Mouse (Mus musculus): ENCODE measurements around the gene Rgcc. TPM values are rescaled to one million over a fixed set of nuclear protein-coding genes. Genes with fewer than 3 reads are reported as not detected.

Rgcc gene
- polyA plus RNA-seq, 1 experiment from 2014 or later: 28.6 TPM

DNA sequence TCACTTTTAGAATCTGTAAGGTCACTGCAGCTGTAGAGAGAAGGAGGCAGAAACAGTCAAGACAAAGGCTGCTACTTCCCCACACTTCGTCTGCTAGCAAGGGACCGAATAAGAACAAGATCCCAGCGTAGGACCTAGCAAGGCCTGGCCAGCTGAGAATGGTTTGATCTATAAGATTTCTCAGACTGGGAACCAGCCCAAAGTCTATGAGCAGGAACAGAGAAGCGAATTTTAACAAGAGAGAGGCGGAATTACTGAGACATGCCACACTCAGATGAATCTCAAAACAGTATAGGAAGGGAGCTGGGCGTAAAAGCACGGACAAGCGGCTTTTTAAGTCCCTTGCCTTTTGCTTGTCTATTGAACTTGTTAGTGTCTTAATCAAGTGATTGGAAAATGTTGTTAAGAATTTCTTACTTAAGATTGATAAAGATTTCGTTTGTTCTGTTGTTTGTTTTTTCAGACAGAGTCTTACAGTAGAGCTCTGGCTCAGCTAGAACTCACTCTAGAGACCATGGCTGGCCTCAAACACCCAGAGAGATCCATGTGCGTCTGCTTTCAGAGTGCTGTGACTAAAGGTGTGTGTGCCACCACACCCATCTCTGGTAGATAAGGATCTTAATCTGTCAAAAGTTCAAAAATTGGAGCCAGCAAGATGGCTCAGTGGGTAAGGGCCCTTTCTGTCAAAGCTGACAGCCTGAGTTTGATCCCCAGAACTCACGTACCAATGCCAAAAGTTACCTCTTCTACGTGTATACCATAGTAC lies 13.0 kb upstream of the Rgcc start:
- WGBS: 84% methylated on average over 12 of the region's 12 CpGs
- no peak overlapping the region for H3K4me3 ChIP-seq (replicated peaks)
- no peaks in the 10 kb centered on the region for H3K27me3 ChIP-seq
- no peak for ATAC-seq (ENCODE audit: insufficient number of reproducible peaks, insufficient read depth, low FRiP score, low TSS enrichment, low read depth)
- no peak overlapping the region for H3K27ac ChIP-seq
- H3K9ac ChIP-seq (replicated peaks): no peak overlapping the region
- H3K4me2 ChIP-seq: no peak overlapping the region
- H3K4me1 ChIP-seq (replicated peaks): peaks cover 18% of the 10 kb centered on the region; the same call in 1 of the 2 replicates
- no peaks in the 10 kb centered on the region for H3K9me3 ChIP-seq
- no peaks in the 10 kb centered on the region for H3K36me3 ChIP-seq

DNA sequence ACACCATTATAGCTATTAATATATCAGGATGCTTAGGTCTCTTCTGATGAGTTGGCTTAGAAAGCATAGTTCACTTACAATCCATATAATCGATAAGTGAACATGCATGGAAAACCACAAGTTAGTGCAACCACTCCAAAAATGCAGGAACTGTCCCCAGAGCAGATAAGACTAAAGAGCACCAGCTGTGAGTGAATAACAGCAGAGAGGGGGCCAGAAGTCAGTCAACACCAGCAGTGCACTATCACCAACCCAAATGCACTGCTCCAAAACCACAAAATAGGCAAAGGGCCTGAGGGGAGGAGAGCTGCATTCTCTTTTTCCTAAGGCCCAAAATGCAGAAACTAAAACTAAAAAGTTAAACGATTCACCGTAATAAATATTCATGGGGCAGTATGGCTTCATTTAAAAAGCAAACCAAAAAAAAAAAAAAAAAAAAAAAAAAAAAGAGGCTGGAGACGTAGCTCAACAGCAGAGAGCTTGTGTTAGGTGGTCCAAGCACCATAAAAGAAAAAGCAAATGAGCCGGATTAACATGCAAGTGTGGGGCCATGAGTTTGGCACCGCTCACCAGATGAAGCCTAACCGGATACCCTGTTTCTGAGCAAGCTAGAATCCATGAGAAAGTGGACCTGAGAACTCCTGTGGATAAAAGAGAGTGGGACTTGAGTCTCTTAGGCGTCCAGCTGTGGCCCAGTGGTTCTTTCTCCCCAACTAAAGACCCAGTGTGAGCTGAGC lies 12.2 kb upstream of the Rgcc start:
- H3K9me3 ChIP-seq: no peaks in the 10 kb centered on the region
- no peak overlapping the region for H3K27ac ChIP-seq
- H3K9ac ChIP-seq (replicated peaks): no peak overlapping the region
- no peaks in the 10 kb centered on the region for H3K36me3 ChIP-seq
- WGBS: 74% methylated on average over 8 of the region's 8 CpGs
- no peak overlapping the region for H3K4me2 ChIP-seq
- ATAC-seq (ENCODE audit: insufficient number of reproducible peaks, insufficient read depth, low FRiP score, low TSS enrichment, low read depth): no peak
- H3K4me1 ChIP-seq (replicated peaks): peaks cover 18% of the 10 kb centered on the region; the same call in 1 of the 2 replicates
- no peak overlapping the region for H3K4me3 ChIP-seq (replicated peaks)
- no peaks in the 10 kb centered on the region for H3K27me3 ChIP-seq

GRCm38 (mm10) chr14:79312719-79313118 lies 11.3 kb upstream of the Rgcc start:
- Histone ChIP-seq H3K27me3 (no peaks in the 10 kb centered on the region), H3K4me1 (replicated peaks) (peaks cover 15% of the 10 kb centered on the region; the same call in 1 of the 2 replicates), H3K27ac (no peak overlapping the region), H3K9ac (replicated peaks) (no peak overlapping the region), H3K36me3 (no peaks in the 10 kb centered on the region), H3K4me2 (no peak overlapping the region), H3K9me3 (no peaks in the 10 kb centered on the region), H3K4me3 (replicated peaks) (no peak overlapping the region)
- WGBS: 81% methylated on average over 4 of the region's 4 CpGs
- ATAC-seq (ENCODE audit: insufficient number of reproducible peaks, insufficient read depth, low FRiP score, low TSS enrichment, low read depth): no peak

DNA sequence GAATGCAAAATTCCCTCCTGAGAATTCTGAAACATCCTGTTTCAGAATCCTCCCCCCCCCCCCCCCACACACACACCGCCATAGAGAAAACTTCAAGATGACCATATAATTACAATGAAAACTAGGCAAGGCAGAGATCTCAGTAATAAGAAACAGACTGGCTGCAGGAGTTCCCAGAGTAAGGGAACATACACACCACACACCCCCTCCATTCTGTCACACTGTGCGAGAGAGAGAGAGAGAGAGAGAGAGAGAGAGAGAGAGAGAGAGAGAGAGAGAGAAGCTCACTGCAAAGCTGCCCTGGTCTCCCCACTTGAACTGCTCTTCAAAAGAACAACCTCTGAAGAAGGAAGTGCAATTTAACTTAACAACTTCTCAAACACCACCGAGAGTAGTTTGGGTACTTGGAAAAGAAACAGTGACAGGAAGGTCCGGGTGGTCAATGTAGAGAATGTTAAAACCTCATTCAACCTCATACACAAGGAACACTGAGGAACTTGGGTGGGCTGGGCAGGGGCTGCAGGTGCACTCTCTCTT lies 10.5 kb upstream of the Rgcc start:
- H3K27me3 ChIP-seq: no peaks in the 10 kb centered on the region
- 19% methylated on average over 4 of the region's 4 CpGs for WGBS
- no peak overlapping the region for H3K9ac ChIP-seq (replicated peaks)
- no peak for ATAC-seq (ENCODE audit: insufficient number of reproducible peaks, insufficient read depth, low FRiP score, low TSS enrichment, low read depth)
- no peak overlapping the region for H3K4me2 ChIP-seq
- no peaks in the 10 kb centered on the region for H3K9me3 ChIP-seq
- H3K4me3 ChIP-seq (replicated peaks): no peak overlapping the region
- no peak overlapping the region for H3K27ac ChIP-seq
- peaks cover 12% of the 10 kb centered on the region; the same call in 1 of the 2 replicates for H3K4me1 ChIP-seq (replicated peaks)
- H3K36me3 ChIP-seq: no peaks in the 10 kb centered on the region

- Histone ChIP-seq H3K9ac (replicated peaks) (no peak overlapping the region), H3K27me3 (no peaks in the 10 kb centered on the region), H3K4me3 (replicated peaks) (no peak overlapping the region), H3K4me1 (replicated peaks) (peaks cover 12% of the 10 kb centered on the region; the same call in 1 of the 2 replicates), H3K4me2 (no peak overlapping the region), H3K36me3 (no peaks in the 10 kb centered on the region), H3K9me3 (no peaks in the 10 kb centered on the region), H3K27ac (no peak overlapping the region)
- 49% methylated on average over 4 of the region's 4 CpGs for whole genome bisulfite sequencing
- no peak for ATAC-seq (ENCODE audit: insufficient number of reproducible peaks, insufficient read depth, low FRiP score, low TSS enrichment, low read depth)
Measured at GRCm38 (mm10) chr14:79309115-79309514, 7.7 kb upstream of the Rgcc start.

DNA sequence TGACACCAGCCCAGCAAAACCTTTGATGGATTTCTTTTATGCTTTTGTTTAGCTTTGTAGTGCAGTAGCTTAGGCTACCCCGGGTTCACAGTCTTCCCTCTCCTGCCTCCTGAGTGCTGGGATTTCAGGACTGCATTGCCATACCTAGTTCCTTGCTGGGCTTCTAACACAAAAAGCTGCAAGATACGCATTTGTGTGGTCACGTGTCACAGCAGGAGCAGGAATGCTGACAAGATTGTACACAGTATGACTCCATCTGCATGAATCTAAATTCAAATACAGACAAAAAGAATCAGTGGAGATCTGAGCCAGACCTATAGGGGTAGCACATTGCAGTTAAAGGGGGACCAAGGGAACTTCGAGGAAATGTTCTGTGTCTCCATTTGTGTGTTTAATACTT lies 6.9 kb upstream of the Rgcc start:
- WGBS: 49% methylated on average over 4 of the region's 4 CpGs
- Histone ChIP-seq H3K4me3 (replicated peaks) (no peak overlapping the region), H3K27me3 (no peaks in the 10 kb centered on the region), H3K4me2 (no peak overlapping the region), H3K9ac (replicated peaks) (no peak overlapping the region), H3K4me1 (replicated peaks) (peaks cover 12% of the 10 kb centered on the region; the same call in 1 of the 2 replicates), H3K36me3 (no peaks in the 10 kb centered on the region), H3K9me3 (no peaks in the 10 kb centered on the region), H3K27ac (no peak overlapping the region)
- ATAC-seq (ENCODE audit: insufficient number of reproducible peaks, insufficient read depth, low FRiP score, low TSS enrichment, low read depth): no peak

- Histone ChIP-seq H3K36me3 (no peaks in the 10 kb centered on the region), H3K9me3 (no peaks in the 10 kb centered on the region), H3K4me1 (replicated peaks) (peaks cover 12% of the 10 kb centered on the region; the same call in 1 of the 2 replicates), H3K4me3 (replicated peaks) (no peak overlapping the region), H3K4me2 (no peak overlapping the region), H3K9ac (replicated peaks) (no peak overlapping the region), H3K27me3 (0 out of 2 replicates have a peak, but pooled peaks cover 1% of the 10 kb centered on the region), H3K27ac (no peak overlapping the region)
- WGBS: 73% methylated on average over 5 of the region's 5 CpGs
- ATAC-seq (ENCODE audit: insufficient number of reproducible peaks, insufficient read depth, low FRiP score, low TSS enrichment, low read depth): no peak
Measured at GRCm38 (mm10) chr14:79307908-79308307, 6.5 kb upstream of the Rgcc start.

DNA sequence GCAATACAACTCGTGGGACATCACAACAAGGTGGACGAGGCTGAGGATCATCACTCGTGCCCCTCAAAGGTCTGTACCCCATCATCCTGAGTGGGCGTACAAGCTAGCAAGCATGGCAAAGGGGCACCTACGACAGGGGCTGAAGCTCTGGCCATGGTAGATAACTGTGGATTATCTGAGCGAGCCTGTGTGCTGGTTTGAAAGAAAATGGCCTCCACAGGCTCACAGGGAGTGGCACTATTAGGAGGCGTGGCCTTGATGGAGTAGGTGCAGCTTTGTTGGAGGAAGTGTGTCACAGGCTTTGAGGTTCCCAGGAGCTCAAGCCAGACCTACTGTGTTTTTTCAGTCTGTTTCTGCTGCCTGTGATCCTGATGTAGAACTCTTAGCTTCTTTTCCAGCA lies 5.7 kb upstream of the Rgcc start:
- peaks cover 7% of the 10 kb centered on the region; the same call in 1 of the 2 replicates for H3K27me3 ChIP-seq
- H3K27ac ChIP-seq: no peak overlapping the region
- no peaks in the 10 kb centered on the region for H3K9me3 ChIP-seq
- no peaks in the 10 kb centered on the region for H3K36me3 ChIP-seq
- 89% methylated on average over 7 of the region's 7 CpGs for WGBS
- H3K4me1 ChIP-seq (replicated peaks): peaks cover 9% of the 10 kb centered on the region; the same call in 1 of the 2 replicates
- ATAC-seq (ENCODE audit: insufficient number of reproducible peaks, insufficient read depth, low FRiP score, low TSS enrichment, low read depth): no peak
- no peak overlapping the region for H3K4me3 ChIP-seq (replicated peaks)
- no peak overlapping the region for H3K4me2 ChIP-seq
- H3K9ac ChIP-seq (replicated peaks): no peak overlapping the region

DNA sequence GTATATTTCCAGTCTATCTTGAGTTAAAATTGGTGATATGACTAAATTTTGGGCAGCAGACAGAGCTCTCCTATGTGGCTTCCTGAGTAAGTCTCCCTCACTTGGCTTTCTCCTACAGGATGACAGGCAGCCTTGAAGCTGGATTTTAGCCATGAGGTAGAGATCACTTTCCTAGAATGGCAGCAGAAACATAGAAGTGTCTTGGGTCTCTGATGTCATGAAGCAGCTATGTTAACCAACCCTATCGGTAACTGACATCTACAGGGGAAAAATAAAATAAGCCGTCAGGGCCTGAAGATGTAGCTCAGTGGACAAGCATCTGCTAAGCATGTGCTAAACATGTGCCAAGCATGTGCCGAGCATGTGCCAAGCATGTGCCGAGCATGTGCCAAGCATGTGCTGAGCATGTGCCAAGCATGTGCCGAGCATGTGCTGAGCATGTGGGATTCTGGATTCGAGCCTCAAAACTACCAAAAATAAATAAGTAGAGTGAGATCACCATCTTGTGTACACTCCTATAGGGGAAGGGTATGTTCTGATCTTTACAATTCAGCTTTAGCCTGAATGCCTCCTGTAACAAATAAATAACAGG lies 3.5 kb upstream of the Rgcc start:
- ATAC-seq (ENCODE audit: insufficient number of reproducible peaks, insufficient read depth, low FRiP score, low TSS enrichment, low read depth): no peak
- Histone ChIP-seq H3K36me3 (no peaks in the 10 kb centered on the region), H3K4me3 (replicated peaks) (no peak overlapping the region), H3K27me3 (peaks cover 24% of the 10 kb centered on the region), H3K9ac (replicated peaks) (no peak overlapping the region), H3K4me2 (no peak overlapping the region), H3K4me1 (replicated peaks) (peaks cover 10% of the 10 kb centered on the region), H3K27ac (no peak overlapping the region), H3K9me3 (no peaks in the 10 kb centered on the region)
- WGBS: 91% methylated on average over 6 of the region's 6 CpGs

DNA sequence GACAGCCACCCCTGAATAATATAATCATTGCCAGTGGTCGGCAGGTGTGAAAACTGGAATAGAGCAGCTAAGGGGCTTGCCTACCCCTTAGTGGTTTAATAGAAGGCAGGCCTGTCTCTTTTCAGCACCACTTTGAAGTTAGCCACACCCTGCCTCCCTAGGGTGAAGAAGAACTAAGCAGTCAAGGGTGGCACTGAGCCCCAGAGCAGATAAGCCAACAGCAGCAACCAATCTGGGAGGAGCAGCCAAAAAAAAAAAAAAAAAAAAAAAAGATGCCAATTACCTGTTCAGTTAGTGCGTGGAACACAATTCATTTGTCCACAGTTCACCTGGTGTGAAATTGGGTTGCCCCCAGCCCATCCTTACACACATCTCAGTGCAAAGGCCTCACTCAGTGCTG lies 1.7 kb upstream of the Rgcc start:
- H3K36me3 ChIP-seq: no peaks in the 10 kb centered on the region
- WGBS: 57% methylated on average over 2 of the region's 2 CpGs
- no peak overlapping the region for H3K4me3 ChIP-seq (replicated peaks)
- no peak overlapping the region for H3K4me2 ChIP-seq
- peaks cover 21% of the 10 kb centered on the region for H3K4me1 ChIP-seq (replicated peaks)
- no peak overlapping the region for H3K9ac ChIP-seq (replicated peaks)
- H3K27me3 ChIP-seq: peaks cover 36% of the 10 kb centered on the region
- no peak overlapping the region for H3K27ac ChIP-seq
- no peaks in the 10 kb centered on the region for H3K9me3 ChIP-seq
- ATAC-seq (ENCODE audit: insufficient number of reproducible peaks, insufficient read depth, low FRiP score, low TSS enrichment, low read depth): no peak
